Mouse (Mus musculus): ENCODE measurements around the gene Gm20481. TPM values are rescaled to one million over a fixed set of nuclear protein-coding genes. Genes with fewer than 3 reads are reported as not detected.
"Not testable (repeated sequence)": the region's sequence is repeated elsewhere in the genome, so short reads cannot be mapped to it uniquely, and the experiment has no call there.

Gm20481 gene
- total and polyA plus RNA-seq, 2 experiments from 2014 or later, result not detected

GRCm38 (mm10) chr17:34955884-34956283 is 13.8 kb upstream of the Gm20481 start:
- Histone ChIP-seq H3K4me1 (ENCODE audit: insufficient read depth, low read length) (no peaks in the 10 kb centered on the region), H3K9ac (replicated peaks; ENCODE audit: low read length) (no peak overlapping the region), H3K27ac (no peak overlapping the region), H3K4me2 (ENCODE audit: low read depth, low read length) (no peak overlapping the region), H3K4me3 (ENCODE audit: low read length) (no peak overlapping the region), H3K9me3 (ENCODE audit: low read length) (no peaks in the 10 kb centered on the region), H3K36me3 (ENCODE audit: insufficient read depth, low read length) (0 out of 2 replicates have a peak, but pooled peaks cover under 1% of the 10 kb centered on the region), H3K27me3 (ENCODE audit: insufficient read depth, low read length) (no peaks in the 10 kb centered on the region)
- no peak for TF ChIP-seq CTCF (IDR thresholded peaks at IDR 0.05; ENCODE audit: low read depth)
- DNase-seq (ENCODE audit: low spot score), result no peak
- 85% methylated on average over 3 of the region's 3 CpGs for WGBS
- ATAC-seq, result no peak

GRCm38 (mm10) chr17:34956340-34956739 is 13.4 kb upstream of the Gm20481 start:
- Histone ChIP-seq H3K4me2 (ENCODE audit: low read depth, low read length) (no peak overlapping the region), H3K27ac (no peak overlapping the region), H3K9me3 (ENCODE audit: low read length) (no peaks in the 10 kb centered on the region), H3K27me3 (ENCODE audit: insufficient read depth, low read length) (no peaks in the 10 kb centered on the region), H3K4me1 (ENCODE audit: insufficient read depth, low read length) (no peaks in the 10 kb centered on the region), H3K9ac (replicated peaks; ENCODE audit: low read length) (no peak overlapping the region), H3K4me3 (ENCODE audit: low read length) (no peak overlapping the region), H3K36me3 (ENCODE audit: insufficient read depth, low read length) (no peaks in the 10 kb centered on the region)
- WGBS, result 39% methylated on average over 1 of the region's 1 CpGs
- DNase-seq (ENCODE audit: low spot score), result peak; percentile 33
- TF ChIP-seq CTCF (IDR thresholded peaks at IDR 0.05; ENCODE audit: low read depth), result peak; percentile 66
- ATAC-seq, result no peak

- not testable (repeated sequence) for H3K27me3 ChIP-seq (ENCODE audit: insufficient read depth, low read length); H3K4me2 ChIP-seq (ENCODE audit: low read depth, low read length); H3K27ac ChIP-seq; H3K9me3 ChIP-seq (ENCODE audit: low read length); H3K4me3 ChIP-seq (ENCODE audit: low read length); ATAC-seq; DNase-seq (ENCODE audit: low spot score); H3K4me1 ChIP-seq (ENCODE audit: insufficient read depth, low read length); H3K9ac ChIP-seq (replicated peaks; ENCODE audit: low read length); H3K36me3 ChIP-seq (ENCODE audit: insufficient read depth, low read length)
- WGBS, result 24% methylated on average over 26 of the region's 40 CpGs
These were observed 12.4 kb upstream of the Gm20481 start for GRCm38 (mm10) chr17:34957291-34957690.

GRCm38 (mm10) chr17:34957966-34958365 is 11.7 kb upstream of the Gm20481 start:
- H3K4me3 ChIP-seq (ENCODE audit: low read length); H3K4me1 ChIP-seq (ENCODE audit: insufficient read depth, low read length); H3K9me3 ChIP-seq (ENCODE audit: low read length); H3K36me3 ChIP-seq (ENCODE audit: insufficient read depth, low read length); H3K27me3 ChIP-seq (ENCODE audit: insufficient read depth, low read length); H3K9ac ChIP-seq (replicated peaks; ENCODE audit: low read length); H3K27ac ChIP-seq; DNase-seq (ENCODE audit: low spot score); ATAC-seq; H3K4me2 ChIP-seq (ENCODE audit: low read depth, low read length): not testable (repeated sequence)
- WGBS, result 23% methylated on average over 22 of the region's 40 CpGs

- not testable (repeated sequence) for H3K9ac ChIP-seq (replicated peaks; ENCODE audit: low read length); H3K27me3 ChIP-seq (ENCODE audit: insufficient read depth, low read length); DNase-seq (ENCODE audit: low spot score); H3K27ac ChIP-seq; ATAC-seq; H3K36me3 ChIP-seq (ENCODE audit: insufficient read depth, low read length); H3K9me3 ChIP-seq (ENCODE audit: low read length); H3K4me1 ChIP-seq (ENCODE audit: insufficient read depth, low read length)
- peak overlapping the region; percentile 66 for H3K4me2 ChIP-seq (ENCODE audit: low read depth, low read length)
- peak overlapping the region; percentile 41 for H3K4me3 ChIP-seq (ENCODE audit: low read length)
- 3% methylated on average over 7 of the region's 47 CpGs for WGBS
These were observed 11.0 kb upstream of the Gm20481 start for GRCm38 (mm10) chr17:34958734-34959129.

- not testable (repeated sequence) for H3K4me1 ChIP-seq (ENCODE audit: insufficient read depth, low read length); H3K27me3 ChIP-seq (ENCODE audit: insufficient read depth, low read length); H3K36me3 ChIP-seq (ENCODE audit: insufficient read depth, low read length); H3K9me3 ChIP-seq (ENCODE audit: low read length)
- 2% methylated on average over 27 of the region's 32 CpGs for WGBS
- Histone ChIP-seq H3K4me2 (ENCODE audit: low read depth, low read length) (peak within 1 kb of the TSS; percentile 66), H3K27ac (peak within 1 kb of the TSS; percentile 70), H3K9ac (replicated peaks; ENCODE audit: low read length) (0 out of 2 replicates have a peak within 1 kb of the TSS, but pooled peaks have one; percentile 3), H3K4me3 (ENCODE audit: low read length) (peak within 1 kb of the TSS; percentile 41)
- DNase-seq (ENCODE audit: low spot score), result peak; percentile 76
- peak; percentile 95 for ATAC-seq
These were observed 10.5 kb upstream of the Gm20481 start, which contains the start of gene Hspa1b for GRCm38 (mm10) chr17:34959130-34959778. Gene Hspa1b (minus strand): TSS chr17:34959238.

- Histone ChIP-seq H3K4me2 (ENCODE audit: low read depth, low read length) (peak overlapping the region; percentile 66), H3K27me3 (ENCODE audit: insufficient read depth, low read length) (no peaks in the 10 kb centered on the region), H3K4me3 (ENCODE audit: low read length) (peak overlapping the region; percentile 41), H3K36me3 (ENCODE audit: insufficient read depth, low read length) (no peaks in the 10 kb centered on the region), H3K9me3 (ENCODE audit: low read length) (no peaks in the 10 kb centered on the region), H3K9ac (replicated peaks; ENCODE audit: low read length) (no peak overlapping the region), H3K27ac (peak overlapping the region; percentile 70), H3K4me1 (ENCODE audit: insufficient read depth, low read length) (no peaks in the 10 kb centered on the region)
- DNase-seq (ENCODE audit: low spot score) (no peak), ATAC-seq (no peak; the same call in 1 of the 2 replicates)
- WGBS, result 18% methylated on average over 12 of the region's 12 CpGs
- TF ChIP-seq CTCF (IDR thresholded peaks at IDR 0.05; ENCODE audit: low read depth), result no peak
These were observed 9.7 kb upstream of the Gm20481 start for GRCm38 (mm10) chr17:34959881-34960515.

Data from hindbrain, postnatal 0 days (tissue).